Mouse (Mus musculus) T-helper 2 cell (primary cell): ENCODE measurements around the gene Exoc6b.

ENCODE experiments used
- in situ Hi-C: fragments of 300-600 bp; cut with MboI, MseI; formaldehyde crosslinking; loops from one replicate; pipeline ENCODE4 v1.15.1; 2025; ENCODE audit warnings: high pct_unique_total_duplicates

Gene Exoc6b

DNA sequence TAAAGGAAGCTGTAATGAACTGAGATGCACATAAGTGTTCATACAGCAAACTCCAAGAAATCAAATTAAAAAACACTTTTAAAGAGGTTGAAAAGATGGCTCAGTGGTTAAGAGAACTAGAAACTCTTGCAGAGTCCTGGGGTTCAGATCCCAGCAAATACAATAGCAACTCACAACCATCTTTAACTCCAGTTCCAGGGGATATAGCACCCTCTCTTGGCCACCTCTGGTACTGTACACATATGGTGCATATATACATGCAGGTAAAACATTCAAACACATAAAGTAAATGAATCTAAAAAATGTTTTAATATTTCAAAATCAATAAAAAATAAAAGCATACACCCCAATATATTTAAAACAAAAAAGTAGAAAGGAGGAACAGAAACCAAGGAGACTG is 73.9 kb downstream of the Exoc6b start:
- in situ Hi-C loops, result no loop called here

DNA sequence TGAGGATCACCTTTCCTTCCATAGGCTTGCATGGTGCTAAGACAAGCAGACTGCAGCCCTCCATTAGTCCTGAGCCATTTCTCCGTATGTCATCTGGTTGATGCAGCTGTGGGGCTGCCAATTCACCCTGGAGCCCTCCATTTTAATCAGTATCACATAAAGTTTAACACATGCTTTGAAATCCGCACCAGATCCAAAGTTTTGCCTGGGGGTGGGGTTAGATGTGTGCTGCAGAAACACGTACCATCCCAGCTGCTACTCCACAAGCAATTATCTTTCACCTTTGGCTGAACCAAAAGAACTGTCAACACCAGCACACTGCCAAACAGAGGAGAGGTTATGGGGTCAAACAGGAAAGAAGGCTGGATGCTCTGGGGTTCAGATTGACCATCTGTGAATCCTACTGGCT is 92.7 kb downstream of the Exoc6b start:
- in situ Hi-C loops, result no loop called here

DNA sequence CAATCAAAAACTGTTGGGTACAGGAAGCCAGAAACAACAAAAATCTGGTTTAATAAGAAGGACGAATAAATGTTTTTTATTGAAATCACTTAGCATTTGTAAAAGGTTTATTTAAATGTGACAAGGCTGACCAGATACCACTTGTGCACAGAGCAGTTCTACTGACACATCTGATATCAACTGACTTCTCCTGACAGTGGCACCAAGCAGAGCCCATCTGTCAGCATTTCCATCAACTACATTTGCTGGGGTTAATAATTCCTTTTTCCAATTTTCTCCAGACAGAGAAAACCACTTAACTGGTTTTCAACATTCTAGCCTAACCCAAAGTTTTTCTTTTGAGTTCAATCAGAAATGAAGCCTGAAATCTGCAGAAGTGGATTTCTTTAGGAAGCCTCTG is 100.8 kb downstream of the Exoc6b start:
- in situ Hi-C loops, result no loop called here

DNA sequence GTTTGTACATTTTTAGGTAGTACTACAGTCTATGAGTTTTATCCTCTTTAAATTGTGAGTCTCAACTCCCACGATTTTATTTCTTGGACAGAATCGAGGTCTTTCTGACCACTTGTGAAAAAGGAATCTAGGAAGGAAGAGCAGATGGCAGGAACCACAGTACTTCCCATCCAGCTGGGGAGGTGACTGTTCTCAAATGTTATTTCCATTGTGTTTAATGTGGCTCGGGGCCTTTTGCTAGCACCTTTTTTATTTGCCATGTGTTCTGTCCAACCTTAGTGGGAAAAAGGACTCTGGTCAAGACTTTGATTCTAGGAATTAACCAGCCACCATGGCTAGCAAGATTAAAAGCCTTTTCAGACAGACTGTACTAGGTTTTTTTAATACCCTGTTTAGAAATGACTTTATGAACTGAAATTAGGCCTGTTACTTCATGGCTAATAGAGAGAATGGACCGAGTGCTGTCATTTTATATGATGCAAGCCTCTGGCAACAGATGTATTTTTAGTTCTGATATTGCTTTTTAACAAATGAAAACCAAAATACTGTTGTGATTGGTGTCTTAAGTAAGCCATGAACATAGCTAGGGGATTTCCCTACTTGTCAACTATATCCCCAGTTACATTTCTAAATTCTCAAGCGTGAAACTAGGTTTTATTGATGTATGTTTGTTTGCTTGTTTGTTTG is 104.4 kb downstream of the Exoc6b start:
- in situ Hi-C loops, result no loop called here

DNA sequence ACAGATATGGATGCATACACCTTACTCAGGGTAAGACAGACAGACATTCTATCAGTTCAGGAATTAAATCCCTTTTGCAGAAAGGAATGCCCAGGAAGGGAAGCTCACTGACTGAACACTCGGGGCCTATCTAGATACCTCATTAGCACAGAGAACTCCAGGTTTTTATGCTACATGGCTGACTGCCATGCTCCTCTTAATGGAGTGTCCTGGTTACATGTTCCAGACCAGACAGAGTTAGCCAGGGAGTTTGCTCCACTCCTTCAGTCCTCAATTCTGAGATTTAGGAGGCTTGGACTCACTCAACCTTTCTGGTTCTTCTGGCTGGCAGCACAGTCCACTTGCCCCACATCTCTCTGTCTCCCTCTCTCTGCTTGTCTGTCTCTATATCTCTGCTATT is 106.3 kb downstream of the Exoc6b start:
- in situ Hi-C loops, result no loop called here

DNA sequence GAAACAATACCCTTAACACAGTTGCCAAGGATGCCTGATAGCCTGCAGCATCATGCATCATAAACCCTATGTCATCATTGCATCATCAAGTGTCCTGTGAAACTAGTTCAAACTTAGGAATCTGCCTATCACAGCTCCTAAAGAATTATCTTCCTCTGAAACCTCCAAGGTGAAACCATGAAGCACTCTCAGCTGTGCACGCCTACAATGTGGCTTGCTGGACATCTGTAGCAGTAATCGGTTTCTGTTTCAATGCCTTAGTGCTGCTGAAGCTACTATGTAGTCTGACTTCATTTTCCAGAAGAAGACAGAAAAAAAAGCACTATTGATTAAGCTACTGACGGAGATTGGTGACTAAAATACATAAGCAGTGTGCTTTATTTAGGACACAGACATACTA is 107.5 kb downstream of the Exoc6b start:
- in situ Hi-C loops, result no loop called here

DNA sequence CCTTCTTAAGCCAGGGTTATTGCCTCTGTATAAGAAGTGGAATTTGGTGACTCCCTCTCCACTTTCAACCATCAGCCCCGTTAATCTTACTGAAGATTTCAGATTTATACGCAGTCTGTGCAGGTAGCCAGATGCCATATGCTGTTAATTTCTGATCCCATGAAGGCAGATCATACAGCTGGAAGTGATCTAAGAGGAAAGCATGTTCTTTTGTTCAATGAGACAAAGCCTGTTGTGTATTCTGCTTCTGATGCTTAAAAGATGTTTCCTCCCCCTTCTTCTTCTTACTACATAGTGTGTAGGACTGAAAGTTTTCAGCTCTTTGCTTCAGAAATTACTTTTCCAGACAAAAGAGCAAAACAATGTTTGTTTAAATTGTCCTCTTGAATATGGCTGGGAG is 109.8 kb downstream of the Exoc6b start:
- in situ Hi-C loops, result no loop called here

DNA sequence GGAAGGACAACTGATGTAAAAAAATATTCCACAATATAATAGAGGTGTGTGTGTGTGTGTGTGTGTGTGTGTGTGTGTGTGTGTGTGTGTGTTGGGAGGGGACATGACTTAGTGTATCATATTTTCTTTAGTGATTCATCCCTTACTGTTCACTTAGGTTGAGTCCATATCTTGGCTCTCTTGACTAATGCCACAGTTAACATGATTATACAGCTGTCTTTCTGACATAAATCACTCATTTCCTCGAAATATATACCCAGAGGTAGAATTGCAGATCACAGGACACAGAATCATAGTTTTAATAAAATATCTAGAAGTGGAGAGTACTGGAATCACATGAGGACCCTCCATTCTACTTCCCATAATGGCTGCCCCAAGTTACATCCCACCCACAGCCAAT is 117.7 kb downstream of the Exoc6b start:
- in situ Hi-C loops, result no loop called here

DNA sequence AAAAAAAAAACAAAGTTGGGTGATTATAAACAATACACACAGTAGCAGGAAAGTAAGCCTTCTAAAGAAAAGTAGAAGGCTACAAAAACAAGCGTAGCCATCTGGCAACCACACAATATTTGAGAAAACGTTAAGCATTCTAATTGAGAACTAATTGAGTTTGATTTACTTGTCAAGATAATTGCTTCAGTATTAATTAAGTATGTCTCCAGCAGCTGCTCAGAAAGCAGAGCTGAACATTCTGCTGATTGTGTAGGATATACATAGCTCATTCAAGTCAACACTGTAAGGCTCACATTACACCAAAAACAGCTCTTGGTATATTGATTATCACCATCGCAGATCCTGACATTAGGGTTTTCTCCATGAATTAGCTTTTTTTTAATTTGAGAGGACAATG is 122.7 kb downstream of the Exoc6b start:
- in situ Hi-C loops, result no loop called here

DNA sequence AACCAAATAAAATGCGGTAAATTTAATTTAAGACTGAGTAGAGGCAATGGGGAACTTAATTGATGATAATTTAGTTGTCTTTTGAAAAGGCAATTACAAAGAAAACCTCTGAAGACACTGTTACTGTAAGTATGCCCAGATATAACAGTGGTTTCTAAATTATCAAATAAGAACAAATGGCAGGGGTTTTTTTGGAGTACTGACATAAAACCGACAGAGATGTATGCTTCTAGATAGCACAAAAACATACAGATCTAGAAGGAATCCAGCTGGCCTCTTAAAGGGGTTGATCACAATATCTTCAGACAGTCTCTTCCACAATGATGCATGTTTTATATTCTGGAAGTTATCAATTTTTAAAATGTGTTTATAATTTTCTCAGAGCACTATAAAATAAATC is 123.2 kb downstream of the Exoc6b start:
- in situ Hi-C loops, result no loop called here

DNA sequence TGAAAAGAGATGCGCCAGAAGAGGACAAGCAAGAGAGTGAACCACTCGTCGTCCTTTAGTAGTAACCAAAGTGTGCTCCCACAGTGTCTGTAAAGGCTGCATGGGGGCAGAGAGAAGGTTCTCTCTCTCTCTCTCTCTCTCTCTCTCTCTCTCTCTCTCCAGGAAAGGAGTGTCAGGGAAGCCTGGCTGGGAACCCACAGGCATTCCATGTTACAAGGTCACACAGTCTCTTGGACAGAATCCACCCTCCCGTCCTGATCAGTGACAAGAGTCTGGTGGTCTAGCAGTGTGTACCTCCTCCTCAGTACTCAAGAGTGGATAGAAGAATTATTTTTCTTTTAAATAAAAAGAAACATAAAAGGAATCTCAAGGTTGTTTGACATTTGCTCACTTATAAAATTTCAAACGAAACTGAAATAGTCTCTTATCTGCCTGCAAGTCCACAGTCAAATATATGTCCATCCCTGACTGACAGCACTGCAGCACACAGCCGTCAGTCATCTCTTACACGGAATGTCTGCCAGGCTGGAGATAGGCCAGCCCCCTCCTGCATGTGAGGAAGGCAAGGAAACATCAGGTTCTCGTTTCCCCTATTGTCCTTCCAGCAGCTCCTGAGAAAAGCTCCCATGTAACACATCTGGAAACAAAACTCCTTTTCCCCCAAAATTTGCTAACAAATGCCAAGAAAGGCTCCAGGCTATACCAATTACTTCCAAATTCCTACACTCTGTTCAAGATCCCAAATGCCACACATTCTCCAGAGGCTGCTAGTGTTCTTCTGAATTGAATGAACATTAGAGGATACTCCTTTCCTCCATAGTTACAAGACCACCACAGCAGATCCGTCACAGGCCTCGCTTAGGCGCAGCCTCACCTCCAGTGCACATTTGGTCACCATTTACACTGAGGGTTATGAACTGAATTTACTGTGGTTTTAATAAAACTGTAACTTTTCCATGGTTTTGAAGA is 136.1 kb downstream of the Exoc6b start:
- in situ Hi-C loops, result no loop called here

DNA sequence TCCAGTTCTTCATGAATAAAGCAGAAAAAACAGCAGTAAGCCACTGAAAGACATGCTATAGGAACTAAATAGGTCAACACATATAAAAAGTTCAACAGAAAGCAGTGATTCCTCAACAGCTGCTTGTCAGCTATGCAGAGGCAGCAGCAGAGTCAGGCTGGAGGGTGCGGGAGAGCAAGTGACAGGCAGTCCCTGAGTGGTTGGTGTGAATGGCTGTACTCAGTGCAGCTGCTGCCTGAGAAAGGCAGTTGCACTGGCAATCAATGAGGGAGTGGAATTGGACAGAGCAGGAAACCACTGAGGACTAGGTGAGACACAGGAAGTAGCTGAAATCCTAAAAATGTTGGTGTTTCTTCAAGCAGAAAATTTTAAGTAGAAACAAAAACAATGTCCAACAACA is 138.3 kb downstream of the Exoc6b start:
- in situ Hi-C loops, result no loop called here

DNA sequence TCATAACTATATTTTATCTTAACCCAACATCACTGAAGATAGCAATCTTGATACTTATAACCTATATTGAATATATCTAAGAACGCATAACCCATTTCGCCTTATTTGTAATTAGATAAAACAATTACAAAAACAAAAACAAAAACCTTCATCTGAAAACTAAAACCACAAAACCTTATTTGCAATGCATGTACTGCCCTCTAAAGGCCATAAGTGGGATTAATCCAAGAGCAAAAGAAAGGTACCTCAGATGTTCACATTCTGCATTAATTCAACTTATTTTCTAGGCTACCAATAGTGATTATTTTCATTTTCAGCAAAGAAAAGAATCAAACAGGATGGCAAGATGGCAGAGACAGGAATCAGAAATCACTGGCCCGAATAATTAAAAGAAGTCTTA is 143.2 kb downstream of the Exoc6b start:
- in situ Hi-C loops, result no loop called here

DNA sequence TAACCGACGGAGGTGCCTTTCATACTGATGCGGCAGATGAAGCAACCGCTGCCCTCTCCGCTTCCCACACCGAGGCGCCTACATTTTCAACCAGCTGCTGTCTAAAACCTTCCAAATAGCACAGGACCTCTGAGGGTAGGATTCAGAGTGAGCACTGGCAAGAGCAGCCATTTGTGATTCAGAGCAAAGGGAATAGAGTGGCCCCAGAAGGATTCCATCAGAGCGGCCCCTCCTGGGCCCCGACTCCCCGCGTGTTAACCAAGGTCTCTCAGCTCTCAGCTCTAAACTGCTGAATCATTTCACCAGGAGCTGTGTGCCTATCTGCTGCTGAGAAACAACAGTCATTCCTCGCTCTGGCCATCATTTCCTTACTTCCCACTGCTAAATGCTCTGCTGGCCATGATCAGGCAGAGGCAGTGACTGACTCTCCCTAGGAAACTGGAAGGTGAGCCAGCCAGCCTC is 145.5 kb downstream of the Exoc6b start:
- in situ Hi-C loops, result loop anchor here (25.0 kb wide), 1 partner anchor 836 kb away; no protein-coding TSS in a partner anchor

DNA sequence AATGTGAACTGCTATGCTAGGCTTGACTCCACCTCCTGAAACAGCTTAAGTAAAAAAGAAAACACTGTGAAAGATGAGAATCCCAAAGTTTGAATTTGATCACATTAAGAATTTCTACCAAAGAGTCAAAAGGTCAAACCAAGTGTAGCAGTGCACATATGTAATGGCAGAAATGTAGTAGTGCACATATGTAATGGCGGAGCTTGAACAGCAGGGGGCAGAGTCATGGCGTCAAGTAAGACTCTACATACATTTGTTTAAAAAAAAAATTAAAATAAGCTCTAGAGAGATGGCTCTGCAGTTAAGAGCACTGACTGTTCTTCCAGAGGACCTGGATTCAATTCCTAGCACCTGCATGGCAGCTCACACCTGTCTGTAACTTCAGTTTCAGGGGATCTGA is 153.0 kb downstream of the Exoc6b start:
- in situ Hi-C loops, result loop anchor here (10.0 to 25.0 kb wide), 2 partner anchors 199 to 829 kb away; no protein-coding TSS in a partner anchor

DNA sequence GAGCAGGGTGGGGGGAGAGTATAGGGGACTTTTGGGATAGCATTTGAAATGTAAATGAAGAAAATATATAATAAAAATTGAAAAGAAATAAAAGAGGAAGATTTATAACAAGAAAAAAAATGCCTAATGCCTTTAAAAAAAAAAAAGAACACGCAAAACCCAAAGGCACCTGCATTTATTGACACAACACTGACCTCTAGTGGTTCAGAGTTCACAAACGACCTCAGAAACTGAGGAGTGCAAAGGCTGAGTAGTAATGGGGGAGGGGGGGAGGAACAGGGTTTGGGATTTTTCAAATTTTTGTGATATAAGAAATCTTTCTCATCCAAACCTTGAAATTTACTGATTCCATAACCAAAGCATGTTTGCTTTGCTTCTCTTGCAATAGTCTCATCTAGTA is 156.9 kb downstream of the Exoc6b start:
- in situ Hi-C loops, result loop anchor here (5.0 to 25.0 kb wide), 3 partner anchors 110 to 825 kb away; no protein-coding TSS in a partner anchor

DNA sequence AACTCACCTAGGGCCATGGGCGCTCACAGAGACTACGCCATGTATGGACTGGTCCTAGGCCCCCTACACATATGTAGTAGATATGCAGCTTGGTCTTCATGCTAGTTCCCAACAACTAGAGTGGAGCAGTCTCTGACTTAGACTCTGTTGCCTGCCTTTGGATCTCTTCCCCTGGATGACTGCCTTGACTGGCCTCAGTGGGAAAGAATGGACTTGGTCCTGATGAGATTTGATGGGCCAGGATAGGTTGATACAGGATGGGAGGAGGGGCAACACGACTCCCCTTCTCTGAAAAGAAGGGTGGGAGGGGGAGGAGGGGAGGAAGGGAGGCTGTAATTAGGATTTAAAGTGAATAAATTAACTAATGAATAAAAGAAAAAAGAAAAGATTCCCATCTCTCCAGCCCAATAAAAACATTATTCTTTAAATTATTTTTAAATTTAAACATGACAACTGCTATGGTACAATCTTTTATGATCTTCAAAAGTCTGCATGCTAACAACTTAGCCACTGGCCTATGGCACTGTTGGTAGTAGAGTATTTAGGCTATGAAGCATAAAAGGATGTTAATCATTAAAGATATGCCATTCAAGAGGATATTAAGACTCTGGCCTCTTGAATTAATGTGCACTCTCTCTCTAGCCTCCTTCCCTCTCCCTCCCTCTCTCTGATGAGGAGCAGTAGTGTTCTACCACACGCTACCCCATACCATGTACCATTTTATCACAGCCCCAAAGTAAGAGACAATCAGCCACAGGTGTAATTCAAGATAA is 170.1 kb downstream of the Exoc6b start:
- in situ Hi-C loops, result loop anchor here (25.0 kb wide), 1 partner anchor 1188 kb away; no protein-coding TSS in a partner anchor

DNA sequence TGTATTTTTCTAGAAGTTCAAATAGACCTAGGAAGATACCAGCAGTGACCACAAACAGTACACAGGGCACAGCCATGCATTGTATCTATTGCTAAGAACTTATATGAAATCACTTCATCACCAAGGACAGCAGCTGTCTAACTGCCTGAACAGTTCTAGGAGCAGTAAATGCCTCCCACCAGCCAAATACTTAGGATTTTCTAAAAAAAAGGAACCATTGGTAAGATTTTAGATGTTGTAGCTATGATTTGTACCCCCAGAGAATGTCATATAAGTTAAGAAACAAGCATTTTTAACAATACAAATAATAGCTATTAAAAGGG is 175.6 kb downstream of the Exoc6b start:
- in situ Hi-C loops, result loop anchor here (25.0 kb wide), 1 partner anchor 1194 kb away; no protein-coding TSS in a partner anchor

DNA sequence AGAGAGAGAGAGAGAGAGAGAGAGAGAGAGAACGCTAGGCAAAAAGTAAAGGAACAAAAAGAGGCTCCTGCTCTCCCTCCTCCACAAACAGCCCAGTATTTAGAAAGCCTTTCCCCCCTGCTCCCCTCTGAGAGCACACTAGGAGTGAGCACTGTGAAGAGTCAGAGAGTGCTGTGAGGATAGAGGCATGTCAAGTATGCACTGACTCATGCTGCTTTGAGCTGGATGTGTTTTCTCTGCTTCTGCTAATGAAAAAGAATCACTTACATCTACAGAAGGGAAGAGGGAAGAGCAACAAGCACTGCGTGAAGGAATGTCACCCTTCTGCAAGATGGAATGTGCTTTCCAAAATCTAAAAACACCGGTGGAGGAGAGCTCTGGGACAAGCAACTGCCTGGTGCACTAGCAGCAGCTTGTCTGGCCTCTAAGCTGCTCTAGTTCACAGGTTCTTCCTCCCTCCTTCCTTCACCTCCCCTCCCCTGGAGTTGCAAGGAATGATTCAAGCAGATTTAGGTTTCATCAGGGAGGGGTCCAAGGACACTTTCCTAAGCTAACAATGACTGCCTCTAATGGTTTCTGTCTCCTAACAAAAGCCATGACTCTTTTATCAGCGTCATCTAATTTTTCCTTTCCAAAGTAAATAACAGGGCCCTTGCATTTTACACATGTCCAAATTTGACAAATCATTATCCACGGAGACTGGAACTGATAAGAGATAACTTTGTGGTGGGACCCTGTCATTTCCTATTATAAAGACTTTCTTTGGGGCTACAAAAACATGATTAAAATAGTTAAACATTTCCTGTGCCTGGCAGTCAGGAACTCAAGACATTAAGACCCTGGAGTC is 176.2 kb downstream of the Exoc6b start:
- in situ Hi-C loops, result loop anchor here (25.0 kb wide), 1 partner anchor 1194 kb away; no protein-coding TSS in a partner anchor

DNA sequence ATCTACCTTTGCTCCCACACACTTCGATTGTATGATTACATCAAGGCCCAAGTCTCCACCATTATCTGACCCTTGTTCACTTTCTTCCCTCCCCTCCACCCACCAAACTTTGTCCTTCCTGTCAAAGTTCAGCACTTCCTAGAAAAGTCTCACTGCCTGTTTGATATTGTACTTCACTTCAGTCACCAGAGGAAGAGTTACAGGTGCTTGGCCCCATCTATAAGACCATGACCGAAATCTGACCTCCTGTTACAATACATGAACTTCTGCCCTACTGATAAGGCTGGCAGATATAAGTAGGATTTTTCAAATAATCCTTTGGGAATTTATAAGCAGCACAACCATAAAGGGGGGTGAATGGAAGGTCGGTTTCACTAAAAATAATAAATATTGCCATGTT is 182.8 kb downstream of the Exoc6b start:
- in situ Hi-C loops, result loop anchor here (25.0 kb wide), 1 partner anchor 1201 kb away; no protein-coding TSS in a partner anchor

DNA sequence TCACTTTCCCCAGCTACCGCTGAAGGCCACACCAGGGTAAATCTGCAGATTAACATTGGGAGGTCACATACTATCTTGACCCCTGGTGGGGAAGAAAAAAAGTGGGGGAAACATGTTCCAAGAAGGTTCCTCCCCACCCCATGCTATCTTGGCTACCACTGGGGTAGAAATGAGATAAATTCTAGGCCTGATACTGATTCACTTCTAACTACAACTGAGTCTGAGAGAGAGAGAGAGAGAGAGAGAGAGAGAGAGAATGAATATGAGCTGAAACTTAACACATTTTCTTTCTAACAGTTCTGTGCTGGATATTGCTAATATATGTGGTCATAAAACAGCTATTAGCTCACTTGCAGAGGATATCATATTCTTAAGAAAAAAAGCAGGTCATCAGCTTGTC is 184.2 kb downstream of the Exoc6b start:
- in situ Hi-C loops, result loop anchor here (25.0 kb wide), 1 partner anchor 1202 kb away; no protein-coding TSS in a partner anchor
